Mouse (Mus musculus) heart, adult 18-20 months (tissue): Measurements from ENCODE around the gene Cpn1. TPM values are rescaled to one million over a fixed set of nuclear protein-coding genes. Genes with fewer than 3 reads are reported as not detected.
A peak's percentile ranks its signal among the peaks of the same experiment; 100 is the strongest.
"Not testable (repeated sequence)": the region's sequence is repeated elsewhere in the genome, so short reads cannot be mapped to it uniquely, and the experiment has no call there.

Source experiments
- DNase-seq, 2 experiments: peaks; one replicate each; pipeline ENCODE4 v3.0.0; 2021 to 2022; ENCODE audit warnings: mixed read lengths in 1 of 2
- total RNA-seq, 2 experiments: library from RNA; stranded (reverse); gene quantifications; 2 replicates each; pipeline ENCODE4 v1.2.3; 2021

Gene Cpn1
- total RNA-seq, 2 experiments from 2014 or later, result not detected

GRCm38 (mm10) chr19:43981992-43982391 lies 4.4 kb downstream of the Cpn1 start:
- DNase-seq, result no peak

GRCm38 (mm10) chr19:43980711-43981110 lies 5.6 kb downstream of the Cpn1 start:
- no peak for DNase-seq

- DNase-seq, result no peak
Measured at GRCm38 (mm10) chr19:43977799-43978198, 8.6 kb downstream of the Cpn1 start.

- DNase-seq, result peak; percentile 17 to 23
Measured at GRCm38 (mm10) chr19:43976661-43977060, 9.7 kb downstream of the Cpn1 start.

GRCm38 (mm10) chr19:43974221-43974620 lies 12.1 kb downstream of the Cpn1 start:
- DNase-seq, result no peak

- DNase-seq, result no peak
Measured at GRCm38 (mm10) chr19:43973711-43974110, 12.6 kb downstream of the Cpn1 start.

- DNase-seq, result no peak
Measured at GRCm38 (mm10) chr19:43972129-43972528, 14.2 kb downstream of the Cpn1 start.

- no peak for DNase-seq
Measured at GRCm38 (mm10) chr19:43968436-43969026, 17.8 kb downstream of the Cpn1 start.

- DNase-seq, result no peak
Measured at GRCm38 (mm10) chr19:43966481-43966880, 19.9 kb downstream of the Cpn1 start.

- peak; percentile 11 to 21 for DNase-seq
Measured at GRCm38 (mm10) chr19:43965496-43966085, 20.8 kb downstream of the Cpn1 start.

- DNase-seq, result no peak
Measured at GRCm38 (mm10) chr19:43962795-43963194, 23.6 kb downstream of the Cpn1 start.

GRCm38 (mm10) chr19:43961185-43961584 lies 25.2 kb downstream of the Cpn1 start:
- DNase-seq, result no peak

GRCm38 (mm10) chr19:43960014-43960413 lies 26.3 kb downstream of the Cpn1 start:
- no peak for DNase-seq

GRCm38 (mm10) chr19:43959162-43959561 lies 27.2 kb downstream of the Cpn1 start:
- DNase-seq, result peak; percentile 55 to 82

GRCm38 (mm10) chr19:43957881-43958280 lies 28.5 kb downstream of the Cpn1 start:
- no peak for DNase-seq

- peak; percentile 36 to 63 for DNase-seq
Measured at GRCm38 (mm10) chr19:43957402-43957801, 29.0 kb downstream of the Cpn1 start.

GRCm38 (mm10) chr19:43955266-43955665 lies 31.1 kb downstream of the Cpn1 start:
- no peak for DNase-seq

- no peak for DNase-seq
Measured at GRCm38 (mm10) chr19:43954864-43955263, 31.5 kb downstream of the Cpn1 start.

- DNase-seq, result not testable (repeated sequence)
Measured at GRCm38 (mm10) chr19:43952936-43953335, 33.4 kb downstream of the Cpn1 start.

- DNase-seq, result no peak
Measured at GRCm38 (mm10) chr19:43949111-43949810, 37.1 kb downstream of the Cpn1 start.

- DNase-seq, result no peak
Measured at GRCm38 (mm10) chr19:43944566-43944965, 41.8 kb downstream of the Cpn1 start.

- no peak for DNase-seq
Measured at GRCm38 (mm10) chr19:43943076-43943475, 43.3 kb downstream of the Cpn1 start.
